Mouse (Mus musculus): ENCODE results near the gene Arsb. TPM values are rescaled to one million over a fixed set of nuclear protein-coding genes. Genes with fewer than 3 reads are reported as not detected.

Gene Arsb
- polyA plus RNA-seq, 2 experiments from 2014 or later: 6.9 to 8.0 TPM

DNA sequence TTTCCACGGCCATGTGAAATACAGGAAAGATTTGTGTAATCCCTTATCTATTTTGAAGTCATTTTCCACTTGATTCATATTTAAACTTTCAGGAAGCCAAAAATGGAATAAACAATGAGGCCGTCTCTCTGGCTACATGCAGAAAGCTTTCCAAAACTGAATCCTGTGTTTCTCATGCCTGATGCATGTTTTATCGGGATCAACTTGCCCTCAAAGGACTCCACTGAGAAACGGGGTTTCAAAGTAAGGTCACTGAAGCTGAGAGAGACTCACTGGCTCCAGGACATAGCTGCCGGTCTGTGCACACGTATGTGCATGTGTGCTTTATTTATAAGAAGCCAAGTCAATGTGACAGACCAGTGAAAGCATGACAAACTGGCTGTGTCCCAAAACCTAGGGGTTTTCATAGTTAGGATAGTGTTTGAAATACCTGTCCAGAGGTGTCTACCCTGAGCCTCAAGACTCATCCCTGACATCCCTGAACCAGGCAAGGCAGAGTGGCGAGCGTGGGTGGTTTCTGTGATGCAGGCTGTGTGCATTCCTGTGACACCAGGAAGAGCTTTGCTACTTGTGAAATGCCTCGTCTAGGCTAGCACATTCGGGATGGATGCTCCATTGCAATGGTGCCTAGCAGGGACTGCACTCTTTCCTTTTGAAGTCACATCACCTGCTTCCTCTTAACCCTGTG, 75.5 kb downstream of the Arsb start:
- ATAC-seq: no peak

- ATAC-seq: no peak
These were observed 76.2 kb downstream of the Arsb start for GRCm38 (mm10) chr13:93847614-93848013.

- no peak for ATAC-seq
These were observed 77.2 kb downstream of the Arsb start for GRCm38 (mm10) chr13:93848615-93849014.

DNA sequence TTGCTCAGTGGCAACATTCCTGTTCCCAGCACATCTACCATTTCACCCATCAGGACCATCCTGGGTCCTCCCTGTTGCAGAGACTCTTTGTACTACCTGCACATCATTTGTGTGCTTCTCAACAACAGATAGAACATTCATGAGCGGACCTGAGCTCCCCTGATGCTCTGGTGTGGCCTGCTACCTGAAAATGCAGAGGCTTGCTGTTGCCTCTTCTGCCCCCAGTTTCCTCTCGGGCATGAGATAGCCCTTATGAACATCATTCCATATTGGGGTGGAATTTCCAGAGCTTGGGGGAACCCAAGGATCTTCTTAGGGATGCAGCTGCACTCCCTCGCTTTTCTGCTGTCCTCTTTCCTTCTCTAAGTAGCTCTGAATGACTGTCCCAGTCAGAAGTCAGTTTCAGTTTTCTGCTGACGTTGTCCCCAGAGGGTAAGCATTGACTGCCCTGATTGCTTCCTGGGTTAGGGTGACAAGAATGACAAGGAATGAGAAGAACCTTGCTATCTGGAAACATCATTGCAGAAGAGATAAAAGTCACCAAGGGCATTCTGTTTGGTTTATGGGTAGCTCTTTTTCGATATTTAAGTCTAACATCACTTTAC, 78.4 kb downstream of the Arsb start:
- ATAC-seq: no peak

- no peak for ATAC-seq
These were observed 79.2 kb downstream of the Arsb start for GRCm38 (mm10) chr13:93850674-93851073.

DNA sequence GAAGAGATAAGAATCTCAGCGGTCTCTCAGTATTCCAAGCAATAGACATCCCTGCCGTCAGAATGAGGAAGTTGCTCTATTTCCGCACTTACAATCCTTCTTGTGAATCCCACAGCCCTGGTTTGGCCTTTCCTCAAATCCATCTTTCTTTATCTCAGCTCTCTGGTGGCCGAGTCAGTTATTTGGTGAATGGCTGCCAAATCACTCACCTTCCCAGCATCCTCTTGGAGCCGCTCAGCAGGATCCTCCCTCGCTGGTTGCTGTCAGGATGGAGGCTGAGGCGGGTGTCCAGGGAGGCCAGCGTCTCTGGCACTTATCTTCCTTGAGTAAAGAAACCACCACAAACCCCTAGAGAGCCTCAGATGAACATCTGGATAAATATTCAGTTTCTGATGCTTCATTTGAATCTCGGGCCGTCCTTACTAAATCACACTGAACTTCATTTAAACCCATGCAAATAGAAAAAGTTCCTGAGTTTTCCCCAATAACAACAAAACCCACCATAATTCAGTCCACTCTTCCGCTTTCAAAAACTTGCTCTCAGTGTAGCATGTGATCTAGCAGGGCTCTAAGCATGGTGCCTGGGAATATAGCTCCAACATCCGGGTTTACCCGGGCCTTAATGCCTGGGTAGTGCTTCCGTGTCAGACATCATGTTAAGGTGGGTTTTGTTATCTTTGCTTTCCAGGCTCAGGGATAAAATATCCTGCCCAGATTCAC, 81.1 kb downstream of the Arsb start:
- no peak for ATAC-seq

DNA sequence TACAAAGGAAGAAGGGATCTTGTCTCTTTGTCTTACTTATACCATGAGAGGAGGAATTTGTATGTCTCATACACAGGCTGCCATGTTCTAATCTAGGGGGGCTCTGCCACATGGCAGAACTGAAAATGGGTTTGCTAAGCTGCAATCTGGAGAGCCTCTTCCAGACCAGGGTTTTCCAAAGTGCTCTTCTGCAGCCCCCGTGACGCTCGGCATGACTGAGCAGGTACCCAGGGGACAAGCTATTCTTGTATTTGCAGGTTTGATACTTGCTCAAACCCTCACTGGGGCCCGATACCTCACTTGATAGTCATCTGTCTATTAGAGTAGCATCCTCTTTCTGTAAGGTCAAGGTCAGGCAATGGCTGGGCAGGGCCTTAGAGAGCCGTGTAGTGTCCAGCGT, 82.3 kb downstream of the Arsb start:
- ATAC-seq: no peak

- no peak for ATAC-seq
These were observed 82.9 kb downstream of the Arsb start for GRCm38 (mm10) chr13:93854325-93854724.

- ATAC-seq: no peak
These were observed 83.6 kb downstream of the Arsb start for GRCm38 (mm10) chr13:93854966-93855562.

- ATAC-seq: no peak
These were observed 84.3 kb downstream of the Arsb start for GRCm38 (mm10) chr13:93855701-93856183.

DNA sequence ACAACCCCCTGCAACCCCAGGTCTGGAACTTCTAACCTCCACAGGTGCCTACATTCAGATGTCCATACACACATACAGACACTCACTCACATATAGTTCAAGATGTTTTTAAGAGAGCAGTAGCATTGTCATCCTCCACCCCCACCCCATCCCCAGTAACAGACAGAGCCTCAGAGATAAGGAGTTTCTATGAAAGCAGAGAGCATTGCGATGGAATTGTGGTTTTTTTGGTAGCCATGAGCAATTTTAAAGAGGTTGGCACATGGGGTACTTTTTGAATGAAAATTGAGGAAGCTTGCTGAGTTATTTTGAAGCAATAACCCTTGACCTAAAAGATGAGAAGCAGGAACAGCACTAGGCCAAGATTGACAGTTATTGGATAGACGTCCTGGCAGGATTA, 89.8 kb downstream of the Arsb start:
- no peak for ATAC-seq

DNA sequence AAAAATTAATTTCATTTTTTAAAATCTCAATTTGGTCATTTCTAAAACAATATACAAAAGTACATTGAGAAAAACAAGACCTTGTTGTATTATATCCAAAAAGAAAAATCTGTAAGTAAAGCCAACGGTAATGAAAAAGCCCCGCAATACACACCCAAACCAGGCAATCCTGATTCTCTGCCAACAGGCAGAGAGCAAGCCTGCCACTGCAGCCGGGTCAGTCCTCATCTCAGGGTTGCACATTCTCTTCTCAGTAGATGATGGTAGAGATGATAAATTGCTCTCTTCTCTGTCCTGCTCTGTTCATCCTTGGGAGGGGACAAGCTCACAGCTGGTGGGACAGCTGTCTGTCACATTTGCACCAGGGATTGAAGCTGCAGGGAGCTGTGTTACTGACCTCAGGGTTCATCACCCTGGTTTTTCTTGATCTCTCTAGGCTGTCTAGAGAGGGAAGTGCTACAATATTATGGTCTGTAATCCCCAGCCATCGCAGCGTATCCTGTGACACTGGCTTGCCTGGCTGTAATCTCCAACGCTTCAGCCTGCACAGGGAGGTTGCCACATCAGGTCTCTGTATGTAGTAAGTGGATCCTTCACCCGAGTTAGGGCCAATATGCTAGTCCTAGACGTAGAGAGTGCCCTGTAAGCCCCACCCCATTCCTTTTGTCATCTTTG, 92.8 kb downstream of the Arsb start:
- ATAC-seq: no peak

- no peak for ATAC-seq
These were observed 95.2 kb downstream of the Arsb start for GRCm38 (mm10) chr13:93866638-93867037.

DNA sequence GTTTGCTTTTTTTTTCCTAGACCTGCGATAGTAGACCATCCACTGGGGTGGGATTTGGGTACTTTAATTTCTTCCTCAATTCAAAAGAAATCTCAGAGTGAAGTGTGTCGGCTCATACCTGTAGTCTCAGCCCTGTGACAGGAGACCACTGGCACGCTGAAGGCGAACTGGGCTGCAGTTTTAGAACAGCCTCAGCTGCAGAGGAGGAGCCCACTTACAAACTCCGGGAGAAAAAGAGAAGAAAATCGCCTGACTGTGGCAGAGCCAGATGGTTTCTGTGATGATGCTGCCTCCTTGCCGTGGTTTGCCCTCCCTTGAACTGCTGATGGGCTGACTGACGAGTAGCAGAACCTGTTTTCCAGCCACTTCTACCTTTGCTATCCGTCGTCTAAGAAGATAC, 100.3 kb downstream of the Arsb start:
- no peak for ATAC-seq

- no peak for ATAC-seq
These were observed 101.2 kb downstream of the Arsb start for GRCm38 (mm10) chr13:93872591-93872990.

DNA sequence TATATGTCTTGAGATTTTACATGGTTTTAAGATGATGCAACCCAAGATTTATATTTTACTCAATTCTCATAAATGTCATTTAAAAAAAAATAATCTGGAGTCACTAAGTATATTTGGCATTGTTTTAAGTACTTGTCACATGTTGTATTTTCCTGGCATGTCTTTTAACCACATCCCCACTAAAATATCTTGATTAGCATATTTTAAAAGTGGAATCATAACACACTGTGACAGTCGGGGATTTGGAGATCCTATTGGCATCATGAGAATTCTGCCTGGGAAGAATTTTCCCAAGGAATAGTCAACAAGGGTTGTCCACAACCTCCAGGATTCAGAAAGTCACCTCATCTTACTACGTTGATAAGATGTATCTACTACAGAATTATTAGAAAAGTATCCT, 106.5 kb downstream of the Arsb start:
- no peak for ATAC-seq

- no peak for ATAC-seq
These were observed 108.0 kb downstream of the Arsb start for GRCm38 (mm10) chr13:93879426-93879825.

DNA sequence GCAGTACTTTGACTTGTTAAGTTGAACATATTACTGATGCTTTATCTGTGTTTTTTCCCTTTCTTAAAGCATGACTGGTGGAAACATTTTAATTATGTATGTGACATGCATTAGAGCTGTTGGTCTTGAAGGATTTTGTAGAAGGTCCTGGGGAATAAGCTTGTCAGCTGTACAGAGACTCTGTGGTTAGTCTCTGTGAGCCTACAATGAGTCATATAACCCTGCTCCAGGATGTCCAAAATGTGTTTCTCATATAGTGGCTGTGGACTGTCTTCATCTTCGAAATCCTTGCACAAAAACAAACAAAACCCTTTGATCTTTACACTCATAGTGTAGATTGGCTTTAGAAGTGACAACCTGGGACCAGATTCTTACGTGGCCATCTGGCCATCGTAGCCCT, 110.7 kb downstream of the Arsb start:
- no peak for ATAC-seq

DNA sequence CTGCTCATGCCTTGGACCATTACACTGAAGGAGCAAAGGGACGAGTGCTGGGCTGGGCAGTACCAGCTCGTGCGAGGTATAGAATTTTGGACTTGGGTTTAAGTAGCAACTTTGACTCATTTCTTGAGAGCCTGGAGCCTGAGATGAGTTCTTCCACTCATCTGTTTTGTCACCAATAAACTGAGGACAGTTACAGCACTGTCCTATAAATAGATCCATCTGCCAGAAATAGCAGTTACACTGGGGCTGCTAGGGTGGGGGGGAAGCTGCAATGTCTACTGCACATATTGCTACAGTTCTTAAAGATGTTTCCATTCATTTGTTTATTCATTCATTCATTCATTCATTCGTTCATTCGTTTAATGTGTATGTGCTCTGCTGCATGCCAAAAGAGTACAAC, 115.6 kb downstream of the Arsb start:
- no peak for ATAC-seq

DNA sequence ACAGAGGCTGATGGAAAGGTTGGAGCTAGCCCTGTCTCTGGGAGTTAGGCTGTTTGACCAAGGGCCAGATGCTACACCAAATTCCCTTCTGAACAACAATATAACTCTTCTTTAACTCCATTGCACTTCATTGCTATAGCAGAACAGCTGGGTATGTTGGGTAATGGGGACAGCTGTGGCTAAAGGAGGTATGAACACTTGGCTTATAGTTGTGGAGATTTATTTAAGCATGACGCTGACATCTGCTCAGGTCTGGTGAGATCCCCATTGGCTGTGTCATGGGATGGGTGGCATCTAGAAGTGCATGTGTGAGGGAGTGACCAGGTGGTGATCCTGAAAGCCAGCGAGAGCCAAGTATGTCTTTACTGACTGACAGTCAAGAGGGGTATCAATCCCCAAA, 116.8 kb downstream of the Arsb start:
- no peak for ATAC-seq

GRCm38 (mm10) chr13:93888916-93889315, 117.5 kb downstream of the Arsb start:
- ATAC-seq: no peak

DNA sequence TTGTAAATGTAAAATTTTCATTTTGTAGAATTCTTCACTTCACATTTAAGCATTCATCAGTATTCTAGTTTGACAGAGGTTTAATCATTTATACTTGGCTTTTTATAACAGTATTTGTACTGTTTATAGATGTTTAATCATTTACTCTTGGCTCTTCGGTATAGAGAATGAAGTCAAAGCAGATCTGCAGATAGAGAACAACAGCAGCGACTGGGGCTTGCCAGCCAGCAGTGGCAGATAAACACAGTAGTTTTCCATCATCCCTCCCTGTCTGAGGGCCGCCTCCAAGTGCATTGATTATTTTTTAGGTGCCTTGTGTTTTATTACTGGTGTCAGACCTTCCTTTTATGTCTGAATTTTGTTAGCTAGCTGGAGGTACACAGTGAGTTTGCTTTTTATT, 118.6 kb downstream of the Arsb start:
- ATAC-seq: no peak

DNA sequence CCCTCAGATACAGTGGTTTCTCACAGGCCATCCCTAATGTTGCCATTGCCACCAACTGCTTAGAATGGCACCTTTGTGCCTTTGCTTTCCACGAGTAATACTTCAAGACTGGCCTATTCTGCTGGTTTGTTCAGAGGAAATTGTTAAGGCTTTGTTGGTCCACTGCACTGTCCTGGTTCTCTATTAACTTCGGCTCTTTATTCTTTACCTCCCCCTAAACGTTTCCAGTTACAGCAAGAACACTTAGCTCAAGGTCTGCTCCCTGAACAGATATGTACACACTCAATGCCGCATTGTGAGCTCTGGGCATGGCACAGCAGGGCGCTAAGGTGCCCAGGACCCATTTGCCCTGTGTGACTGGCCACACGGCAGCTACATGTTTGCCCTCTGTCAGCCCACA, 119.8 kb downstream of the Arsb start:
- no peak for ATAC-seq
